Mouse (Mus musculus) lung, embryonic 16.5 days (tissue): Measurements from ENCODE around the gene Mmp2. TPM values are rescaled to one million over a fixed set of nuclear protein-coding genes. Genes with fewer than 3 reads are reported as not detected.

Experiments used
- ATAC-seq: fragments of 200-750 bp; cut with Nextera tagmentation; 2 replicates; pipeline ENCODE4 v1.8.0; 2017; ENCODE audit warnings: low read depth, mild to moderate bottlenecking, moderate library complexity
- H3K27ac ChIP-seq: fragments of 300-500 bp; sonication (generic); 2 replicates; pipeline ENCODE4 v1.5.1; 2014; ENCODE audit warnings: mild to moderate bottlenecking, control low read depth, low read length
- H3K27me3 ChIP-seq: fragments of 300-500 bp; sonication (generic); 2 replicates; pipeline ENCODE4 v1.6.1; 2014; ENCODE audit warnings: low read depth, low read length, mixed read lengths; ENCODE audit not compliant: control insufficient read depth, insufficient read depth
- H3K36me3 ChIP-seq: fragments of 300-500 bp; sonication (generic); 2 replicates; pipeline ENCODE4 v1.6.1; 2014; ENCODE audit warnings: low read length; ENCODE audit not compliant: control insufficient read depth, insufficient read depth
- H3K4me1 ChIP-seq: fragments of 300-500 bp; sonication (generic); replicated peaks from 2 replicates; pipeline ENCODE4 v1.6.1; 2014; ENCODE audit warnings: low read length, mixed read lengths; ENCODE audit not compliant: control insufficient read depth, insufficient read depth
- H3K4me2 ChIP-seq: fragments of 300-500 bp; sonication (generic); 2 replicates; pipeline ENCODE4 v1.6.1; 2014; ENCODE audit warnings: low read depth, low read length, control low read depth
- H3K4me3 ChIP-seq: fragments of 300-500 bp; sonication (generic); 2 replicates; pipeline ENCODE4 v1.5.1; 2014; ENCODE audit warnings: mild to moderate bottlenecking, low read length, control low read depth
- H3K9ac ChIP-seq: fragments of 300-500 bp; sonication (generic); 2 replicates; pipeline ENCODE4 v1.6.1; 2014; ENCODE audit warnings: low read length, control low read depth
- H3K9me3 ChIP-seq: fragments of 300-500 bp; sonication (generic); 2 replicates; pipeline ENCODE4 v1.6.1; 2016; ENCODE audit warnings: low read length; ENCODE audit not compliant: control insufficient read depth
- WGBS: fragments of 180-500 bp; shearing (Covaris S2); extraction: QIAGEN DNeasy Blood & Tissue Kit; methylation state at CpG from one replicate; pipeline ENCODE4 v1.1.7; 2014; 5-methylcytosine and 5-hydroxymethylcytosine counted together
- polyA plus RNA-seq: library from polyadenylated mRNA; unstranded; fragments of >200 nt; fragmentation: Nextera tagmentation; extraction: Ambion mirVana; gene quantifications from 2 replicates; pipeline ENCODE4 v1.2.1, GENCODE M21; 2015

Gene Mmp2
- polyA plus RNA-seq, 1 experiment from 2014 or later: 249 TPM

DNA sequence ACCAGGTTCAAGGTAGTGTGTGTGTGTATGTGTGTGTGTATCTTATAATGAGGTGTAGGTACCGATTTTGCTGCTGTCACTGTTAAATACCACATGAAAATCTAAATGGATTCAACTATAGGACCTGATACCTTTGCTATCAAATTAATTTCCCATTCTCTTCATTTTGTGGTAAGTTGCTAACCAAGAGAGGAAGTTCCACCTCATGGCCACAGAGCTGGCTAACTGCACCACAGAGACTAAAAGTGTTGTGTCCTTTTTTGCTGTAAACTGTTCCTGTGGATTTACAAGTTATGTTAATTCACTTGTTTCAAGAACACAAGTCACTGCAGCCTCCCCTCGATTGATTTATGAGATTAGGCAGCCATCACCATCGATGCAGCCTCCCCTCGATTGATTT, 70.7 kb downstream of the Mmp2 start:
- Histone ChIP-seq H3K9me3 (no peaks in the 10 kb centered on the region), H3K27me3 (no peaks in the 10 kb centered on the region), H3K4me1 (no peaks in the 10 kb centered on the region), H3K4me2 (no peak overlapping the region), H3K4me3 (no peak overlapping the region), H3K27ac (no peak overlapping the region), H3K9ac (no peak overlapping the region), H3K36me3 (no peaks in the 10 kb centered on the region)
- no peak for ATAC-seq
- 77% methylated on average over 4 of the region's 4 CpGs for WGBS

DNA sequence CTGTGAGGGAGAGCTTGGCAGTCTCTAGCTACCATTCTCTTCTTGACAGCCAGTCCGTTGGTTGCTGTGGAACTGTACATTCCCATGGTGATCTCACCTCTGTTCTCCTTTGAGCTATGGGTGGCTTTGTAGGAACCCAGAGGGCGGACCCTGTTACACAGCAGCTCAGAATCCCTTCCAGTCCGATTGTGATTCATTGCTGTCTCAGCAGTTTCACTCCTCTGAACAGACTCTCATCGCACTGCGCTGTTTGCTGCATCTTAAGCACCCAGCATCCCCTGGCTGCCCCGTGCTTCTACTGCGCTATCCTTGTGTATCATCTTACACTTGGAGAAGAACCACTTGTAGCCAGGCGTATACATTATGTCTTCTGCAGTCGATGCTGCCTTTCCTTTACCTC, 72.5 kb downstream of the Mmp2 start:
- Histone ChIP-seq H3K4me3 (no peak overlapping the region), H3K27ac (no peak overlapping the region), H3K36me3 (no peaks in the 10 kb centered on the region), H3K4me1 (no peaks in the 10 kb centered on the region), H3K4me2 (no peak overlapping the region), H3K9ac (no peak overlapping the region), H3K27me3 (no peaks in the 10 kb centered on the region), H3K9me3 (no peaks in the 10 kb centered on the region)
- WGBS: 79% methylated on average over 9 of the region's 9 CpGs
- ATAC-seq: no peak

DNA sequence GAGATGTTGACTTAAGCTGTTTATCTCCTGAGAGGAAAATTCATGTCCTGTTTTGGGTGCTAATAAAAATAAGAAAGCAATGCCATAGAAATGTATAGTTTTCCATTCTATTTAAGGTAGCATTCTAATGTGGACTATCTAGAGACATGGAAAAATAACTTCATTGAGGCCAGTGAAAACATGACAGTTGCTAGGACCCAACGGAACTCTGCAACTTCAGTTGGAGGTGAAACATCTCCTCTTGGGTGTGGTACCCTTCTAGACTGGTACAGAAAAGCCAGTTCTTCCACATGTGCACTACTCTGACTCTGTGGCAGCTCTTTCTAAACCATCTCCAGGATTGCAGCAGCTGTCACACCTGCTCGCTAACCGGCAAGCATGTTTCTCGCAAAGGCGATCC, 74.0 kb downstream of the Mmp2 start, which contains the start of gene Capns2:
Capns2 (plus strand) TSS at position 301 of the 400 bp plus-strand sequence.
- no peak within 1 kb of the TSS for H3K27ac ChIP-seq
- no peak within 1 kb of the TSS for H3K4me2 ChIP-seq
- no peak within 1 kb of the TSS for H3K9ac ChIP-seq
- H3K36me3 ChIP-seq: no peaks in the 10 kb centered on the region
- WGBS: 95% methylated on average over 5 of the region's 5 CpGs
- no peak for ATAC-seq
- H3K9me3 ChIP-seq: no peaks in the 10 kb centered on the region
- no peak within 1 kb of the TSS for H3K4me3 ChIP-seq
- H3K4me1 ChIP-seq: no peaks in the 10 kb centered on the region
- H3K27me3 ChIP-seq: no peaks in the 10 kb centered on the region

DNA sequence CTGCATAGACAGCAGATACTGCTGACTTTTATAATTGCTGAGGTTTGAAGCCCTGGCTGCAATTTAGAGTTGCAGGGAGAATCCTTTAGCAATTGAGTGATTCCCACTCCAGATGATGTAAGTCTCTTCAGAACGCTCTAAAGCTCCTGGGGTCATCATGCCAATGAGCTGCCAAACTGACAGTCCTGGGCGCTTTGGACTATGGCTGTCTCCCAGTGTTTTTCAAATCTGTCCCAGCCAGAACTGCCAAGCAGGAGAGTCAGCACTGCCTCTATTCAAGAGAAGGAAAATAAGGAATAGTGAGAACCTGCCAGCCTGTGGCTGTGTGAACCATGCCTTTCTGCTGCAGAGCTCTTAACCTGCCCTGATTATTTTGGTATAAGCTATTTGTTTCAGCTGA, 75.9 kb downstream of the Mmp2 start:
- H3K9me3 ChIP-seq: no peaks in the 10 kb centered on the region
- H3K9ac ChIP-seq: no peak overlapping the region
- no peak overlapping the region for H3K4me3 ChIP-seq
- H3K4me1 ChIP-seq: no peaks in the 10 kb centered on the region
- no peaks in the 10 kb centered on the region for H3K36me3 ChIP-seq
- 68% methylated on average over 2 of the region's 2 CpGs for WGBS
- H3K27ac ChIP-seq: no peak overlapping the region
- no peaks in the 10 kb centered on the region for H3K27me3 ChIP-seq
- no peak for ATAC-seq
- H3K4me2 ChIP-seq: no peak overlapping the region

Other genes starting within 250 kb of the Mmp2 start
- 0.10 and 0.16 TPM in 2 replicates for gene Irx6, start 153.0 kb upstream of the Mmp2 start, polyA plus RNA-seq
- 6.9 and 7.4 TPM in 2 replicates for gene Lpcat2, start 28.0 kb downstream of the Mmp2 start, polyA plus RNA-seq
- gene Capns2, start 74.1 kb downstream of the Mmp2 start, polyA plus RNA-seq: 0.55 and 0.57 TPM in 2 replicates
- 0.58 and 0.70 TPM in 2 replicates for gene Slc6a2, start 132.8 kb downstream of the Mmp2 start, polyA plus RNA-seq
- 0.15 TPM in 1 of 2 replicates, not detected in the other for gene Ces1a, start 220.9 kb downstream of the Mmp2 start, polyA plus RNA-seq